Mouse (Mus musculus) fat pad, adult 2 months (tissue): ENCODE data around the gene Pde7b.

Source experiments
- DNase-seq: peaks from one replicate; pipeline ENCODE4 v3.0.0-alpha.2; 2011; ENCODE audit warnings: low read depth, low spot score; ENCODE audit errors: extremely low read depth

Gene Pde7b

DNA sequence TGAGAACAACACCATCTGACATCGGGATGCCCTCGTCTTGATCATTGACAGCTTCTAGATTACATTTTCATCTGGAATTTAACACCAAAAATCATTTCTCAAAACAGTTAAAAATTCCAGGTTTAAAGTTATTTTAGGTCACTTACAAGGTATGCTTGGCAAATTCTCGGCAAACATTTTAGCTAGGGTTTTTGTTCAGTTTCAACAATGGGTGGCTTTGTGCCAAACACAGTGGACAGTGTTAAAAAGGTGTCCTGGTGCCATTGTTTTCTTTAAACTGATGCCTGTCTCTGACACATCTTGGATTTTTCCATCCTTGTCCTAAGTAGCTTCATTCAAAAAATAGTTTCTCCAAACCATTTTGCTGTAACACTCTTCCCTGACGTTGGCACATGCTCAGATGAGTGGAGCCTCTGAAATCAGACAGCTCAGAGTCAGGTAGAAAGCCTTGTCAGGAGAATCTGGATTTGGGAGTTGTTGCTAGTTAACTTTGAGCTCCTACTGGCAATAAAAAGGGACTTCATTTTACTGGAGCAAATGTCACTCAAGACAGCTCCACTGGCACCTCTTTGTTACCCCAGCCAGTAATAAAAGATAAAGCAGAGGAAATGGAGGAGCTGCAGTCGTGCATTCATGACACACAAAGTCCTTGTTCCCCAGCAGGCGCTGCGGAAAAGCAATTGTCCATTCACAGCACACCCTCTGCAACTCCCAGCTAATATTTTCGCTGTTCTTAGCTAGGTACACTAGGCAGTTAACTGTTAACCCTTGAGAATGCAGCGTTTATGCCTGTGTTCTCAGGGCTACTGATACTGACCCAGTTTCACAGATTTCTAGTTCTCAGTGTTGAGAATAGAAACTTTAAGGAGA, 2.0 kb downstream of the Pde7b start:
- DNase-seq, result no peak

DNA sequence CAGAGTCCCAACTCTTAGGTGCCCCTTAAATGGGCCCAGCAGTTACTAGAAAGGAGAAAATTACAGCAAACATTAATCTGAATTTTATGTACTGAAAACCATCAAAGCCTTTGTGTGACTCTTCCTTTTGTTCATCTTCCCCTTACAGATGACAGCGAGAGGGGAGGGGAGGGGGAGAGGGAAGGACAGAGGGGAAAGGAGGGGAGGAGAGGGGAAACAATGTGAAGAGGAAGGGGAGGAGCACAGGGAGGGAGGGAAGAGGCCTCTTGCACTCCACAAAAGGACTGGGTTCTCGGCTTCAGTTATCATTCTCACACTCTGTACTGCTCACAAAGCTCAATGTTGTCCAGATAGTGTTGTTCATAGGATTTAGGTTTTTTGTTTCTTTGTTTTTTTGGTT, 5.7 kb downstream of the Pde7b start:
- DNase-seq, result no peak

DNA sequence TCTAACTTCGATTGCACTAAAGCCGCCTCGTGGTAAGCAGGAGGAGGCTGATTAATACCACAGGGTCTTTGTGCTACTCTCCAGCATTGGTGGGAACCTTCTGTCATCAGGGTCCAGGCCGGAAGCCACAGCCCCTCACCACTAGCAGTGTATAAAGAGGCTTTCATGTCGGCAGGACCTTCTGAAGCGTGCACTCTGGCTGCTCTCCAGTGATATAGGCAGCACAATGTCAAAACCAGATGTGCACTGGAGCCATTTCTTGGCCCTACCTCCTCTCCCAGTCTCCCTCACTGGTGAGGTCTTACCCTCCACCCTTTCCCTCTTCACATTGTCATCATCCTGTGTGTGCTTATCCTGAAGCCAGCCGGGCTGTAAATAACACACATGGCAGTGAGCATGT, 24.2 kb downstream of the Pde7b start:
- DNase-seq, result no peak

DNA sequence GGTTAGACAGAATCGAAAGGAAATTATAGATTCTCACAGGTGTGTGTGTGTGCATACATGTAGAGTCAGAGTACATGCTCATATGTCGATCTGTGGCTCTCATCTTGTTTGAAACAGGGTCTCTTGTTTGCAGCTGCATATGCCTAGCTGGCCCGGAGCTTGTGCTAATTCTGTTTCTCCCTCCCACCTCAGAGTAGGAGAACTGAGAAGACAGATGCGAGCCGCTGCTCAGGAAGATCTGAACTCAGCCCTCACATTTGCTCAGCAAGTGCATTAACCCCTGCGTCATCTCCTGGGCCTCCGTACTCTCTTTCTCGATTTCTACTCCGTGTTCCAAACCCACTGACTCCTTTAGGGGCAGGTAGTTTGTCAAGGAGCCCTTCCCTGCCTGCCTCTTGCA, 25.0 kb downstream of the Pde7b start:
- no peak for DNase-seq

DNA sequence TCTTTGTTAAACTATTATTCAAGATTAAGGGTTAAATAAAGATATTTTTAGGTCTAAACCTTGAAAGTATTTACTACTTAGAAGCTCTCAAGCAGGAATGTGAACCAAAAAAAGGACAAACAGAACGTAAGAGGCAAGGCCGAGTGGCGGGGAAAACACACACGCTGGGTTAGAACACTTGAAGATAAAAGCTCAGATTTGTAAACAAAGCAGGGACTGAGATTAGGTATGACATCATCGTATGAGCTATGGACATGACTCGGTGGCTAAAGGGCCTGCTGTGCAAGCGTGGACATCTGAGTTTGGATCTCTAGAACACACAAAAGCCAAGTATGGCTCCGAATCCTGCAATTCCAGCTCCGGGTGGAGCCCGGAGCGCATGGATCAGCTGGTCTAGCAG, 29.2 kb downstream of the Pde7b start:
- no peak for DNase-seq

DNA sequence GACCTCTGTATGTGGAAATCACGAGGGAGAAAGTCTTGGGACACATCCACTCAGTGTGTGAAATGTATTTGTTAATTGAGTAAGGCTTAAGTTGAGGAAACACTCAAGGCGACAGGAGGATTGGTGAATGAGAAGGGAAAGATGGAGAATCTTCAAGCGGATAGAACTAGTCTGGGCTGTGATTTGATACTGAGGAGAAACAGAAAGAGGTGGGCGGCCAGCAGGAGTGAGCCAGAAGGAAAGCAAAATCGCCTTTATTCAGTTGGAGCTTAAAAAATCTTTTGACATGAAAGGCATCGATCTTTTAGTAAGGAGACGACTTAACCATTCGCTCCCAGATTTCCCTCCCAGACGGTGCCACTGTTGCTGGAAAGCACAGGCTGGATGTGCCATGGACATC, 34.9 kb downstream of the Pde7b start:
- DNase-seq, result no peak

DNA sequence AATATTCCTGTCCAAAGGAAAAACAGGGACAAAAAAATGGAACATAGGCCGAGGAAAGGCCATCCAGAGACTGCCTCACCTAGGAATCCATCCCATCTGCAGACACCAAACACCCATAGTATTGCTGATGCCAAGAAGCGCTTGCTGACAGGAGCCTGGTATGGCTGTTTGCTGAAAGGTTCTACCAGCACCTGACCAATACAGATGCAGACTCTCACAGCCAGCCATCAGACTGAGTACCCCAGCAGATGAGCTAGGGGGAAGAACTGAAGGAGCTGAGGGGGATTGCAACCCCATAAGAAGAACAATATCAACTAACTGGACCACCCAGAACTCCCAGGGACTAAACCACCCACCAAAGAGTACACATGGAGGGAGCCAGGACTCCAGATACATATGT, 40.7 kb downstream of the Pde7b start:
- no peak for DNase-seq

DNA sequence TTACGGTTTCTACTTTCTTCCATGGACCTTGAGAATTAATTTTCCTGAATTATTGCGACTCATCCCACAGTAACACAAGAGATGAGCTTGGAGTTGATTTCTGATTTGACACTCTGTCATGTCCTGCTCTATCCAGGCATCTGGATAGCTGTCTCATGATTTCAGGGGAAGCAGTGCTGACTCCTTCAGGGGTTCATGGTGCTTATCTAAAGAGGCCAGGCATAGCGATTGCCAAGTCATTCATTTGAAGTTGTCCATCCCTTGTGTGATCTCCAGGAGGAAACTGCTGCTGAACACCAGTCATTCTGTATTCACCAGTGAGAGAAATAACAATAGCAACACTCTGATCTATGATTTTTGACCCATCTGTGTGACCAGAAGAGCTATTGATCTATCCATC, 43.9 kb downstream of the Pde7b start:
- DNase-seq, result no peak

DNA sequence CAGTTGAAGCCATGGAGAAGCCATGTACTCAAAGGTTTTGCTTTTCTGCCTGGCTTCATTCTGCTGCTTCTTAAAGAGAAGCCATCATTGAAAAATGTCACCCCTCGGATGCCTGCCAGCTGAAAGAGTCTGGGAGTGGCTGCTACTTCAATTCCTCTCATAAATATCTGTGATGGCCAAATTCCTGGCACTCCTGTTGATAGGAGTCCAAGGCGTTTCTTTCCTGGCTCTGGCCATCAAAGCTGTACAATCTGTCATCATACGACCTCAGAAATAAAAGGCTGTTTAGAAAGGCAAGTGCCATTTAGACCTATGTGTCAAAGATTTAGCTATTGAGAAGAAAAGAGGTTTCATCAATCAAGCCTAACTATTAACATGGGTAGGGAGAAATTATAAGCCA, 49.6 kb downstream of the Pde7b start:
- no peak for DNase-seq

DNA sequence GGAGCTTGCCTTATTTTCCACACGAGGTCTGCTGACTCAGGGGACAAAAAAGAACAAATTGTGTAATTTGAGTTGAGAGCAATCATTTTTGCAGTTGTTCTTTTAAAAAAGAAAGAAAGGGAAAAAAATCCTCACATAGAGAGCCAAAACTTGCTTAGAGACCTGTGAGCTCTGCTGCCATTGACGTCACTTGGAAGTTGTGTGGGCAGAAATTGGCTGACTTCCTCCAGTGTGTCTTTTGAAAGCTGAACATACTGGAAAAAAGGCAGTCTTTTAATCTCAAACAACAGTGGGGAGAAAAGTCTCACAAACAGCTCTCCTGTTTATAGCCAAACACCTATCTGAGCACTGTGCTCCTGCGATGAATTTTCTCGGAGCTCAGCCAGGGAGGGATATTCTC, 51.1 kb downstream of the Pde7b start:
- no peak for DNase-seq

DNA sequence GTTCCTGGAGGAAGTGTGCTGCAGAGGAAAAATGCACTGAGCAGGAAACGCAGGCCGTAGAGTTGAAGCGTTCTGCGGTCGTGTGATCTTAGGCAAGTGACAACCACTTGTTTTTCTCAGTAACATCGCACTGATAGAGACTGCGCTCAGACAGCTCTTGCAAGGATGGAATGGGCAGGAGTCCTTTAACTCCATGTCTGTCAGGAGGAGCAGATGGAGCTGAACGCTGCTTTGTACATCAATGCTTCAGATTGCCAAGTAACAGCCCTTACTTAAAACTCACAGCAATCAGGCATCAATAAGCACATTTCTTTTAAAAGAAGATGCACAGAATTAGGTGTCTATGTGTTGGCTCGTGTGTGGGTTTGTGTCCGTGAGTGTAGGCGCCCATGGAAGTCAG, 52.3 kb downstream of the Pde7b start:
- DNase-seq, result no peak

DNA sequence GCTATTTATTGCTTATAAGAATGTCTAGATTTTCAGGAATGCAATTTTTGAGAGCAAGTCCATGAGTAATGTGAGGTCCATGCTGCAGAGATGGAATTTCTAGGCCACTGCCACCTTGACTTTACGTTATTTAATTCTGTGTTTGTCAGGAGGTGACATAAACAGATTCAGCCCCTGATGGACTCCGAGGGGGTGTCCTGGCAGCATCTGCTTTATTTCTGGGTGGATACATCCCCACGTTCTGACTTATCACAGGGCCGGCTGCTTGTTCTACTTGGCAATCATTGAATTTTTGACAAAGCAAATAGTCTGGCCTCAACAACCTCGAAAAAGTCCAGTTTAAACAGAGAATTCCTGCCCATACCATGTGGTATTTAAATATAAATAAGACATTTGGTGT, 53.3 kb downstream of the Pde7b start:
- DNase-seq, result no peak

DNA sequence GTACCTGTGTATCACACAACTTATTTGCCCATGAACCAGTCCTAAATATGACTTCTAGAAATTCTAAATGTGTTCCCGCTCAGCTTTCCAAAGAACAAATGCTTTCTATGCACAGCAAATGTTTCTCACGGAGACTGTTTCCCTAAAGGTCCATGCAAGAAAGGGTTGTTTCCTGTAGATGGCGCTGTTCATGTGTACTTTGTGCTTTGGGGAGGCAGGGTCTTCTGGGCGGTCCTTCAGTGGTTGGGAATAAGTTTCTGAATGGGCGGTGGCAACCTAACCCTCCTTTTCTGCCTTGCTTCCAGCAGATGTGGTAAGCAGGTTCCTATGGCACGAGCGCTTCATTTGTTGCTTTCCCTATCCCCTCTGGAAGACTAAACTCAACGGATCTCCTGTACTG, 54.3 kb downstream of the Pde7b start:
- DNase-seq, result no peak

DNA sequence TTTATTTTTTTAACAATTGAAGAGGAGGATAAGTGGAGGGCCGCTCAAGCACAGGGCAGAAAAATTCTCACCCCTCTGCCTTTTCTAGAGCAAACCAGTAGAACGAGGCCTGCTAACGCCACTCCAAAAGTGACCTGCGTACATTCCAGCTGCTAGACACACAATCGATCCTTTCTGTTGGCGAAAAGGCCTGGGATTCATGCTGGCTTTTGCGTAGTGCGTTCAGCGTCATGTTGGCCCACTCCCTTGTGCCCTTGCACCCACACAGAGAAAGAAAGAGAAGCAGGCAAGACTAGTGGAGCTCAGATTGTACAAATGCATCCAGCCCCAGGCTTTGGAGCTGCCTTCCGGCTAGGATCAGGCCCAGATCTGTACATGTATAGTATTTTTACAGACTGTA, 55.4 kb downstream of the Pde7b start:
- DNase-seq, result no peak

DNA sequence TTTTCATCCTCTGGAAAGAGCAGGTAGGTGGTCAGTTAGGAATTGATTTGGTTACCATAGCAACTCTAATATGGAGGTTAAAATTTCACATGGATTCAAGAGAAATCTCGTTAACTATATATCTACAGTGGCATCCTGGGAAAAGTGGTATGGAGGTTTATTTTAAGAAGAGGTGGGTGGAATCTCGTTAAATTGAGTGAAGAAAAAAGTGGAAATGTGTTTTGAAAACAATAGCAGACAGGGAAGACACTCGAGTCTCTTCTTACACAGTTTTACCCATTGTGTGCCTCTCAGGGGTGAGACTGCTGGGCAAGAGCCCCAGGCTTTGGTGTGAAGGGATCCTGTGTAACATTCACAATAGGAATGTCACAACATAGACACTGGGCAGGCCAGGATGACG, 56.3 kb downstream of the Pde7b start:
- DNase-seq, result no peak

DNA sequence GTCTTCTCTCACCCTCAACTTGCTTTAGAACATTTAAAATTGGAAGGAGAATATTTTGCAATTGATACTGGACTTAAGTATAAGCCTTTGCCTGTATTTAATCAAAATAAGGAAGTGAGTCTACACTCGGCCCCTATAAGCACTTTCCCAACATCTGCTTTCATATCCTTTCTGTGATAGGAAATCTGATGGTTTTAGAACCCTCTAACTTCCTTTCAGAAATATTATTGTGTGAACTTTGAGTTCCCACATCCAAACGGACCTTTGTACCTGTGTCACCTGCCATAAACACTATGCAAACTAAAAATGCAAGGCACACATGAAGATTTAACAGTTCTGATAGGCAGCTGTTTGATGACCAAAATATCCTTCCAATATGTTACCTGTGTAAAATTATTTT, 58.2 kb downstream of the Pde7b start:
- DNase-seq, result no peak

DNA sequence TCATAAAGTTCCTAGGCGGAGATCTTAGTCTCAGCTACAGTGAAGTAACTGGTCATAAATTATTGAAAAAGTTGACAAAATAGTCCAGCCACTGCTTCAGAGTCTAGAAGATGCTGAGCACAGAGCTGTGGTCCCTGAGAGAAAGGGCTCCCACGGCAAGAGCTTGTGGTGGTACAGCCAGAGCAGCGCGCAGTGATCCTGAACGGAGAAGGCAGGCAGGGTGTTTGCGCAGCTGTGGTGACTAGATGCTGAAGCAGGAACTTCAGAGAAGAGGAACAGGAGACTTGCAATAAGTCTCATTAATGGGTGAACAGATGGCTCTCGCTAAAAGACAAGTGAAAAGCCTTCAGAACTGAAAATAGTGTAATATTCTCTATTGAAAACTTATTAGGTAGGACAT, 61.9 kb downstream of the Pde7b start:
- no peak for DNase-seq

DNA sequence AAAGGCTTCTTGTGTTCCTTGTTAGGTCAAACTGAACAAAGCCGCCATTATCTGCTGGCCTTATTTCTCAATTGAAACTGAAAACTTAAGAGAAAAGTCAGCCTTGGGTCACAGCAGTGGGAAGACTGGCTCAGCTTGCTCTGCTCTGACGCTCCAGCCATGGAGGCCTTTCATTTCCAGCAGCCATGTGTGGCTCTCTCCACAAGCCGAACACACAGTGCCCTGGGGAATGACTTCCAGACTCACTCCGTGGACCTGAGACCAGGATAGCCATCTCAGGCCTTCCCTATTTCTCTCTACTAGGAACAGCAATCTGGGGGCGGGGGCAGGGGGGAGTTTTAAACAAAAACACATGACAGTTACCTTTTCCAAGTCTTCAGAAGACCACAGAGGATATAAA, 63.2 kb downstream of the Pde7b start:
- DNase-seq, result no peak

DNA sequence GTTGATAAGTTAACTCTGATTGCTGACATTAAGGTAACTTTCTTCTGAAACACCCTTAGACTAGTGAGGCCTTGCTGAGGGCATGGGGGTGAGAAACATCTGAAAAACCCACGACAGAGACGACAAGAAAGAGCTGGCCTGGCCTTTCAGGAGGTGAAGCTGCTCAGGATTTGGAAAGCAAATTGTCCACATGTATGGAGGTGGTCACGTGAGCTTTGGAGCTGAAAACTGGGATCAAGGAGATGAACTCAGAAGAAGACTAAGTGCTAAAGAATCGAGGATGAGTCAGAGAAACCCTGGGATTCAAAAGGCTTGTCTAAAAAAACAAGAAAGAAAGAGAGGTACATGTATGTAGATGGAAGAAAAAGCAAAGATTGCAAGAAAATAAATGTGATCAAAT, 65.2 kb downstream of the Pde7b start:
- DNase-seq, result no peak

DNA sequence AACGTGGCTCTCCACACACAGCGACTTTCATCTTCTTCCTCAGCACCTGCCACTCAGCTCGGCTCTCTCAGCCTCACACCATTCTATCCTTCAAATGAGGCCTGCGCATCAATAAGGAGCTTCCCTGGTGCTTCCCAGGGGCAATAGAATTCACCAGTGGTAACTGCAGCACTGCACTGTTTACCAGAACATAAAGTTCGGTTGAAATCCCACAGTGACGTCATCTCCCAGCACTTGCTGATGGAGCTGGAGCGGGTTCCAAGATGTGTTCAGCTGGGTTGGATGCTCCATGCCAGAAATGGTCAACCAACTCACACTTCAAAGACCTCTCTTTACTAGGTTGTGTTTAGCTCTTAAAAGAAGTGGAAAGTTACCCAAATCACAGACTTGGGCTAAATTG, 65.6 kb downstream of the Pde7b start:
- DNase-seq, result no peak

DNA sequence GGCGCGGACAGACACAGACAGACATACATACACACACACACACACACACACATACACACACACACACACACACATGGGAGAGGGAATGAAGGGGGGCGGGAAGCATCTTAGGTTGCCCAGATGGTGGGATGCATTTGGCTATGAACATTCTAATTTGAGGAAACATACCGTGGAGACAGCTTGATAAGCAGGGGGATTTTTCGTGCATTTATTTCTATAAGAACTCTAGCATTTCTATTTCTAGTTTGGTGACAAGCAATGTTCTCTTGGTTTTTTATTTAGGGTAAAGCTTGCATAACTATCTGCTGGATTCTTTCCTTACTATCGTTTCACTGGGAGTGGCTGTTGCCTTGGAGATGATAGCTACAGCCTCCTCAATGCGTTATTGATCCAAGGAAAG, 66.2 kb downstream of the Pde7b start:
- no peak for DNase-seq

DNA sequence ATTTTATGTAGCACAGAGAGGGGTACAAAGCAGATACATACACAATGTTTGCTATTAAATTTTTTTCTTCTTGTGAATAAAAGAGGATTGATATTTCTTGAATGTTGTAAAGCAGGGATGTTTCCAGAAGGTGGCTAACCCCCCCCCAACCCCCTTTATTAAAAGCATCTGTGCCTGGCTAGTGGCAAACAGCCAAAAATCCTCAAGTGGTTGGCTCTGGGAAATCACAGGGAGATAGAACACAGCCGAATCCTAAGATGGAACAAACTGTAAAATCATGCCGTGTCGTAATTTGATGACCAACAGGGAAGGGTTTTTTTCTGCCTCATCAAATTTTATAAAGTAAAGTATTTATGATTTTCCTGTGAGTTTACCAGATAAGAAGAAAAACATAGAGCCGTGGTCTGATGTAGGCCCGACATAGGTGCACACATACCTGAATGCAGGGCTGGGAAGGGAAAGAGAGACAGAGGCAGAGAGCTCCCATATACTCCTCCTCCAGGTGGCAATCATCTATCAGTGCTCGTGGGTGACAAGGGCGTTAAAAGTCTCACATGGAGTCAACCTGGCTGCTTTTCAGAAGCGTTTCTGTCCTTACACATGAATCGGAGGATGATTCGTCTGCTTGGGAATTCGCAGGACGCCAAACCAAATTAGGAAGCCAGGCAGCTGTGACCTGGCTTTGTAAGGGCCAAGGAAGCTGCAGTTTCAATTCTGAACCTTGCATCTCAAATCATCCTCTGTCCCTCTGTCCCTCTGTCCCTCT, 67.4 kb downstream of the Pde7b start:
- DNase-seq, result no peak

DNA sequence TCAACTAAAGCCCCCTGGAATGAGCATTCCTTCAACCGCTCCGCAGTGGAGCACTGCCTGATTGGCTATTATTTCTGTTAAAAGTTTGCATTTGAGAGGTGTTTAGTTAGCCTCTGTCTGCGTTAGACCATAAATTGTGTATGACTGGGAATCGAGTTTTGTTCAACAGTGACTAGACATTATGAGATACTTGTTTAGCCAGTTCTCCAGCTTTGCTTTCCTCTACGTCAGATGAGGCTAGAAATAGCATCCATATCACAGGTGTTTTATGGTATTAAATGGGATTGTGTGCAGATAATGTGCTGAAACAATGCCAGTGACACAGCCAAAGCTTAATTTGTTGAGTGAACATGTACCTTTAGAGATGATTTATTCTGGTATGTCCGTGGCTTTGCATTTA, 70.3 kb downstream of the Pde7b start:
- no peak for DNase-seq
